Mouse (Mus musculus): ENCODE measurements around the gene Col4a3. TPM values are rescaled to one million over a fixed set of nuclear protein-coding genes. Genes with fewer than 3 reads are reported as not detected.

Col4a3 gene
- polyA plus RNA-seq, 1 experiment from 2014 or later: 0.29 TPM

DNA sequence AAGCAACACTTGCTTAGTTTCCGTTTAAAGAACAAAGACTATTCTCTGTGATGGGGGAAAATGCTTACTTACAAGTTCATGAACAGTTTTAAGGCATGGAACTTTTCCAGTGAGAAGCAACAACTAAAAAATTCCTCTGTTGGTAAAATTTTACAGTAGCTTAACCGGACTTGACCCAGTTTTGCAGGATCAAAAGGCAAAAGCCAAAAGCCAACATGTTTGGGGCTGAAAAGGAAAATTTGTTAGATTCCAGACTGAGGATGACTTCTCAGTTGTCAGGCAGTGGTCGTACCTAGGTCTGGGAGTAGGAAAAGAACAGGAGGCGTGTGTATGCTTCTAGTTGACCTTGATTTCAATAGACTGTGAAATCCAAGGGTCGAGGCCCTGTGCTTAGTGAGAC is 31.3 kb downstream of the Col4a3 start:
- Histone ChIP-seq H3K4me3 (no peak overlapping the region), H3K4me2 (replicated peaks) (no peak overlapping the region), H3K36me3 (no peaks in the 10 kb centered on the region), H3K27me3 (no peaks in the 10 kb centered on the region), H3K9ac (replicated peaks) (no peak overlapping the region), H3K4me1 (no peaks in the 10 kb centered on the region), H3K27ac (replicated peaks) (no peak overlapping the region), H3K9me3 (no peaks in the 10 kb centered on the region)
- no peak for ATAC-seq (replicated peaks)
- 83% methylated on average over 5 of the region's 5 CpGs for WGBS

GRCm38 (mm10) chr1:82618592-82618991 is 31.9 kb downstream of the Col4a3 start:
- no peaks in the 10 kb centered on the region for H3K36me3 ChIP-seq
- H3K4me1 ChIP-seq: no peaks in the 10 kb centered on the region
- WGBS: 85% methylated on average over 5 of the region's 5 CpGs
- no peak overlapping the region for H3K9ac ChIP-seq (replicated peaks)
- no peak for ATAC-seq (replicated peaks)
- H3K27ac ChIP-seq (replicated peaks): no peak overlapping the region
- H3K4me2 ChIP-seq (replicated peaks): no peak overlapping the region
- H3K9me3 ChIP-seq: no peaks in the 10 kb centered on the region
- H3K27me3 ChIP-seq: no peaks in the 10 kb centered on the region
- H3K4me3 ChIP-seq: no peak overlapping the region

GRCm38 (mm10) chr1:82619981-82620380 is 33.3 kb downstream of the Col4a3 start:
- no peaks in the 10 kb centered on the region for H3K36me3 ChIP-seq
- no peak overlapping the region for H3K4me2 ChIP-seq (replicated peaks)
- no peaks in the 10 kb centered on the region for H3K9me3 ChIP-seq
- 83% methylated on average over 5 of the region's 5 CpGs for WGBS
- H3K27me3 ChIP-seq: no peaks in the 10 kb centered on the region
- H3K4me1 ChIP-seq: no peaks in the 10 kb centered on the region
- H3K9ac ChIP-seq (replicated peaks): no peak overlapping the region
- ATAC-seq (replicated peaks): no peak
- no peak overlapping the region for H3K4me3 ChIP-seq
- no peak overlapping the region for H3K27ac ChIP-seq (replicated peaks)

DNA sequence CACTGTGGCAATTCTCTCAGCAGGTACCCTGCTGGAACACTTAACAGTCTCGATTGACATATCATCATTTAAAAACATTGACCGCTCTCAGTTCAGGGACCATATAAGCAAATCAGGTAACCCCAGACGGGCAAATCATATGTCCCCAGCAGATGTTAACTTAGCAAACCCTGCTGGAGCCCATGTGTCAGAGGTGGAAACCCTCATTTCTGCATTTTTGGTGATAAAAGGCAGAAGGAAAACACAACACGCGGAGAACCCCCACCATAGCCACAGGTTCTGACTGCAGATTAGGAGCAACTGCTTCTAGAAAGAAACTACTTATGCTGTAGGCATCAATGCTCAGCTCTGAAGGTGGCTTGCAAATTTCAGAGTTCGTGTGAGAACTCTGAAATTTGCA is 38.2 kb downstream of the Col4a3 start:
- H3K9me3 ChIP-seq: no peaks in the 10 kb centered on the region
- H3K4me3 ChIP-seq: no peak overlapping the region
- no peaks in the 10 kb centered on the region for H3K36me3 ChIP-seq
- 82% methylated on average over 6 of the region's 6 CpGs for WGBS
- no peak overlapping the region for H3K27ac ChIP-seq (replicated peaks)
- no peak for ATAC-seq (replicated peaks)
- no peak overlapping the region for H3K4me2 ChIP-seq (replicated peaks)
- no peaks in the 10 kb centered on the region for H3K4me1 ChIP-seq
- no peak overlapping the region for H3K9ac ChIP-seq (replicated peaks)
- H3K27me3 ChIP-seq: no peaks in the 10 kb centered on the region

- Histone ChIP-seq H3K4me3 (no peak overlapping the region), H3K9ac (replicated peaks) (no peak overlapping the region), H3K27me3 (no peaks in the 10 kb centered on the region), H3K36me3 (no peaks in the 10 kb centered on the region), H3K27ac (replicated peaks) (no peak overlapping the region), H3K4me2 (replicated peaks) (no peak overlapping the region), H3K4me1 (no peaks in the 10 kb centered on the region), H3K9me3 (no peaks in the 10 kb centered on the region)
- 79% methylated on average over 2 of the region's 2 CpGs for WGBS
- ATAC-seq (replicated peaks): no peak
Observed at GRCm38 (mm10) chr1:82625474-82625873, 38.8 kb downstream of the Col4a3 start.

- Histone ChIP-seq H3K36me3 (no peaks in the 10 kb centered on the region), H3K4me2 (replicated peaks) (no peak overlapping the region), H3K27ac (replicated peaks) (no peak overlapping the region), H3K4me1 (no peaks in the 10 kb centered on the region), H3K9ac (replicated peaks) (no peak overlapping the region), H3K4me3 (no peak overlapping the region), H3K9me3 (no peaks in the 10 kb centered on the region), H3K27me3 (no peaks in the 10 kb centered on the region)
- ATAC-seq (replicated peaks): no peak
- WGBS: 87% methylated on average over 4 of the region's 4 CpGs
Observed at GRCm38 (mm10) chr1:82627652-82628051, 40.9 kb downstream of the Col4a3 start.

DNA sequence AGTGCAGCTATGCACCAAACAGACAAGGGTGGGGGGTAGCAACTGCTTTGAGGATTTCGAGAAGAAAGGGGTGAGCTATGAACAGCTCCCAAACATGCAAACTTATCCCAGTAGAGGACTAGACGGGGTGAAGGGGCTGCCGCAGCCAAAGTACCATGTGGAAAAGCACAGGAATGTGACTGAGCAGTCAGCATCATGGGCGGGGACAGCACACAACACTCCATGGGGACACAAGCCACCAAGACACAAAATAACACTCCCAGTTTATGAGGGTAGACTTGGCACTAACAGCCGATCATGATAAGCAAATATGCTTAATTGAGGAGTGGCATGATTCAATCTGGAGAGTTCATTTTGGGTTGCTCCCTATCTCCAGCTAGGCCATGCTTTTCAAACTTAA is 42.8 kb downstream of the Col4a3 start:
- Histone ChIP-seq H3K4me3 (no peak overlapping the region), H3K9ac (replicated peaks) (no peak overlapping the region), H3K36me3 (no peaks in the 10 kb centered on the region), H3K4me2 (replicated peaks) (no peak overlapping the region), H3K4me1 (peaks cover 3% of the 10 kb centered on the region; the same call in 1 of the 2 replicates), H3K9me3 (no peaks in the 10 kb centered on the region), H3K27ac (replicated peaks) (no peak overlapping the region), H3K27me3 (no peaks in the 10 kb centered on the region)
- ATAC-seq (replicated peaks): no peak
- WGBS: 84% methylated on average over 5 of the region's 5 CpGs

DNA sequence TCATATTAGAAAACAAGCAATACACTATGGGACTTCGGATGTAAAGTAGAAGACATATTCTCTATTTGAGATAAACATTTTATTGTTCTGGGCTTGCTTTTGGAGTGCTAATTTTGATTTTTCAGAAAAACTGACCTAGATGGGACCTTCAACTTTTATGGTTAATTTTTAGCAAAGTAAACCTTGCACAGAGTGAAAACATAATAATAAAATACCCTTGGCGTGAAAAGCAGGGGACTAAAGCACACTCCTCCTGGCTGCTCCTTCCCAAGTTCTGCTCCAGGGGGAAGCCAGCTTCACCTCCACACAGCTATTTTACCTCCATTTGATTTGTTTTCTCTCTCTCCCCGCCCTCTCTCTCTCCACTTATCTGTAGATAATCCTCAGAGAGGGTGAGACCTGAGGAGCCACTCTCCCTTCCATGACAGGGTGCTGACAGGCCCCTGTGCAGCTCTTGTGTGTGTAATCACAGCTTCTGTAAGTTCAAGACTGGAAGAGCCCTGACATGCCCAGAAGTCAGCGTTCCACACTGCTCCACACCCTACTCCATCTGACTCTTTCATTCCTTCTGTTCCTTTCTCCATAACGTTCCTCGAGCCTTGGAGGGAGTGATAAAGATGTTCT is 44.6 kb downstream of the Col4a3 start:
- H3K9me3 ChIP-seq: no peaks in the 10 kb centered on the region
- ATAC-seq (replicated peaks): no peak
- no peak overlapping the region for H3K9ac ChIP-seq (replicated peaks)

GRCm38 (mm10) chr1:82634545-82635253 is 48.0 kb downstream of the Col4a3 start:
- peak; percentile 95 for ATAC-seq (replicated peaks)
- H3K4me3 ChIP-seq: no peak overlapping the region
- 0 out of 2 replicates have a peak overlapping the region, but pooled peaks have one; percentile 5 for H3K4me2 ChIP-seq (replicated peaks)

More for the DNA sequence above, 44.6 kb downstream of the Col4a3 start:
- Histone ChIP-seq H3K36me3 (no peaks in the 10 kb centered on the region), H3K27ac (replicated peaks) (no peak overlapping the region), H3K4me1 (peaks cover 7% of the 10 kb centered on the region; the same call in 1 of the 2 replicates), H3K27me3 (no peaks in the 10 kb centered on the region), H3K4me3 (no peak overlapping the region), H3K4me2 (replicated peaks) (no peak overlapping the region)
- 79% methylated on average over 6 of the region's 6 CpGs for WGBS

DNA sequence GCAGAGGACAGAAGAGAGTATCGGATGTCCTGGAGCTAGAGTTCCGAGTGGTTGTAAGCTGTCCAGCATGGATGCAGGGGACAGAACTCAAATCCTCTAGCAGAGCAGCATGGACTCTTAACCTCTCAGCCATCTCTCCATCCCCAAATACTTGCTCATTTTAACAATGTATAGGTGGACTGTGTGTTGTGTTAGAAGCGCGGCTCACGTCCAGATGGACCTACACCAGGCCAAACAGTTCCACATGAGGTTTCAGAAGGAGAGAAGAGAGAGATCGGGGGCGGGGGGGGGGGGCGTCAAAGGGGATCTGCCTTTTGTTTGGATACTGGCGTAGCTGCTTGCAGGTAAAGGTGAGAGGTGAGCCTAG is 48.5 kb downstream of the Col4a3 start:
- Histone ChIP-seq H3K36me3 (no peaks in the 10 kb centered on the region), H3K4me2 (replicated peaks) (no peak overlapping the region), H3K27ac (replicated peaks) (no peak overlapping the region), H3K9ac (replicated peaks) (no peak overlapping the region), H3K27me3 (no peaks in the 10 kb centered on the region), H3K4me3 (no peak overlapping the region), H3K4me1 (peaks cover 7% of the 10 kb centered on the region; the same call in 1 of the 2 replicates), H3K9me3 (no peaks in the 10 kb centered on the region)
- WGBS: 93% methylated on average over 9 of the region's 9 CpGs
- no peak for ATAC-seq (replicated peaks)

More at GRCm38 (mm10) chr1:82634545-82635253, 48.0 kb downstream of the Col4a3 start:
- H3K4me1 ChIP-seq: peaks cover 7% of the 10 kb centered on the region; the same call in 1 of the 2 replicates
- no peak overlapping the region for H3K9ac ChIP-seq (replicated peaks)
- no peaks in the 10 kb centered on the region for H3K9me3 ChIP-seq
- H3K27ac ChIP-seq (replicated peaks): no peak overlapping the region; the same call in 1 of the 2 replicates
- WGBS: 64% methylated on average over 19 of the region's 19 CpGs
- no peaks in the 10 kb centered on the region for H3K36me3 ChIP-seq
- H3K27me3 ChIP-seq: no peaks in the 10 kb centered on the region

GRCm38 (mm10) chr1:82636321-82636720 is 49.6 kb downstream of the Col4a3 start:
- Histone ChIP-seq H3K27me3 (no peaks in the 10 kb centered on the region), H3K4me1 (peaks cover 9% of the 10 kb centered on the region), H3K36me3 (no peaks in the 10 kb centered on the region), H3K27ac (replicated peaks) (no peak overlapping the region), H3K4me3 (no peak overlapping the region), H3K4me2 (replicated peaks) (no peak overlapping the region), H3K9me3 (no peaks in the 10 kb centered on the region), H3K9ac (replicated peaks) (no peak overlapping the region)
- WGBS: 88% methylated on average over 4 of the region's 4 CpGs
- no peak for ATAC-seq (replicated peaks)

DNA sequence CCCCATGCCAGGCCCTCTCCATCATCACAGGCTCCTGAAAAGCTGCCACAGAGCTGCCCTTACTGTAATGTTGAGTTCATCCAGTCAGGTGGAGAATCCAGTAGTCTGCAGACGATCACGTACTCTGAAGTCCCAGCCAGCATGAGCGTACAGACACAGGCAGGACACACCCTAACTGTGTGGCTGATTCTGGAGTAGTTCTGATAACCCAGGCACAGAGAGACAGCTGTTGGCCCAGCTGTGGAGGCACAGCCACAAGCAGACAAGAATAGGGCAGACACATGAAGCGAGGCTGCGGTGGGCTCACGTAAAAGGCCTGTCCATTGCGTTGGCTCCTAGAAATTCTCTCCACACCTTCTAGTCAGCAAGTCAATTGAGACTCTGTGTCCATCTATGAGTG is 50.7 kb downstream of the Col4a3 start:
- H3K4me2 ChIP-seq (replicated peaks): no peak overlapping the region
- H3K36me3 ChIP-seq: no peaks in the 10 kb centered on the region
- H3K27me3 ChIP-seq: no peaks in the 10 kb centered on the region
- H3K4me3 ChIP-seq: no peak overlapping the region
- no peak for ATAC-seq (replicated peaks)
- peaks cover 11% of the 10 kb centered on the region for H3K4me1 ChIP-seq
- WGBS: 97% methylated on average over 7 of the region's 7 CpGs
- no peaks in the 10 kb centered on the region for H3K9me3 ChIP-seq
- H3K9ac ChIP-seq (replicated peaks): no peak overlapping the region
- no peak overlapping the region for H3K27ac ChIP-seq (replicated peaks)
